Mouse (Mus musculus) midbrain, postnatal 0 days (tissue): ENCODE measurements around the gene Zfp687. TPM values are rescaled to one million over a fixed set of nuclear protein-coding genes. Genes with fewer than 3 reads are reported as not detected.

Experiments
- ATAC-seq: fragments of 200-750 bp; cut with Nextera tagmentation; 2 replicates; pipeline ENCODE4 v1.8.0; 2017; ENCODE audit warnings: moderate number of reproducible peaks, mild to moderate bottlenecking, moderate TSS enrichment, moderate library complexity; ENCODE audit not compliant: low FRiP score
- DNase-seq: peaks from one replicate; pipeline ENCODE4 v3.0.0-alpha.2; 2015; ENCODE audit warnings: low spot score
- H3K27ac ChIP-seq: fragments of 300-500 bp; sonication (generic); 2 replicates; pipeline ENCODE4 v1.5.1; 2014; ENCODE audit warnings: low read depth, mild to moderate bottlenecking, low read length, mixed read lengths
- H3K27me3 ChIP-seq: fragments of 300-500 bp; sonication (generic); 2 replicates; pipeline ENCODE4 v1.6.1; 2014; ENCODE audit warnings: low read length, control low read depth, mixed read lengths; ENCODE audit not compliant: insufficient read depth
- H3K36me3 ChIP-seq: fragments of 300-500 bp; sonication (generic); 2 replicates; pipeline ENCODE4 v1.6.1; 2014; ENCODE audit warnings: low read length, control low read depth, mixed read lengths; ENCODE audit not compliant: insufficient read depth
- H3K4me1 ChIP-seq: fragments of 300-500 bp; sonication (generic); 2 replicates; pipeline ENCODE4 v1.6.1; 2014; ENCODE audit warnings: mild to moderate bottlenecking, control low read depth, antibody characterized with exemption, low read length, mixed read lengths; ENCODE audit not compliant: insufficient read depth
- H3K4me2 ChIP-seq: fragments of 300-500 bp; sonication (generic); 2 replicates; pipeline ENCODE4 v1.6.1; 2014; ENCODE audit warnings: low read depth, mild to moderate bottlenecking, low read length, mixed read lengths; ENCODE audit not compliant: poor library complexity, severe bottlenecking
- H3K4me3 ChIP-seq: fragments of 300-500 bp; sonication (generic); 2 replicates; pipeline ENCODE4 v1.5.1; 2014; ENCODE audit warnings: low read depth, mild to moderate bottlenecking, low read length, moderate library complexity
- H3K9ac ChIP-seq: fragments of 300-500 bp; sonication (generic); replicated peaks from 2 replicates; pipeline ENCODE4 v1.6.1; 2014; ENCODE audit warnings: mild to moderate bottlenecking, low read length, moderate library complexity, mixed read lengths; ENCODE audit not compliant: poor library complexity, severe bottlenecking
- H3K9me3 ChIP-seq: fragments of 300-500 bp; sonication (generic); 2 replicates; pipeline ENCODE4 v1.6.1; 2016; ENCODE audit warnings: low read length, control low read depth
- CTCF ChIP-seq: IDR thresholded peaks from 2 replicates; pipeline ENCODE4 v1.5.1; 2016; ENCODE audit warnings: antibody characterized with exemption, mild to moderate bottlenecking
- WGBS: fragments of 180-500 bp; shearing (Covaris S2); extraction: QIAGEN DNeasy Blood & Tissue Kit; methylation state at CpG from one replicate; pipeline ENCODE4 v1.1.7; 2014; 5-methylcytosine and 5-hydroxymethylcytosine counted together
- microRNA-seq: library from miRNA; unstranded; fragments of <30 nt; microRNA quantifications from one replicate; pipeline ENCODE4, GENCODE M21; 2016; ENCODE audit warnings: borderline number of aligned reads
- polyA plus RNA-seq: library from polyadenylated mRNA; unstranded; fragments of >200 nt; fragmentation: Nextera tagmentation; extraction: Ambion mirVana; gene quantifications from 2 replicates; pipeline ENCODE4 v1.2.1, GENCODE M21; 2015
- total RNA-seq: library from RNA; depleted of rRNA; stranded (reverse); fragments of >200 nt; gene quantifications from 2 replicates; pipeline ENCODE4 v1.2.3, GENCODE M21; 2014; rRNA removed

The Zfp687 gene
- total and polyA plus RNA-seq, 2 experiments from 2014 or later = 15.6 to 30.0 TPM

DNA sequence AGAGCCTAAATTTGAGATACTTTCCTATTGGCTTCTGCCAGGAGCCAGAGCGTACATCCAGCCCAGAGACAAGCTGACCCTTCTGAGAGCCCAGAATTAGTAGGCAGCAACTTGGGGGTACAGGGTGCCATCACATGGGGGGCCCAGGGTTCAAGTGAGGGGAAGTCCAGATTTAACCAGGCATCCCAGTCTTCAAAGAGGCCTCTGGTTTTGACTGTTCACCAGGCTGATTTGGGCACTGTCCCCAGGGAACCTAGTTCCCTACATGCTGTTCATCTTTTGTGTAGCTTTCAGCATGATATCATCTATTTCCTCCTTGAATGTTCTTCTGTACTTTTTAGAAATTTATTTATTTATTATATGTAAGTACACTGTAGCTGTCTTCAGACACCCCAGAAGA, 50.3 kb downstream of the Zfp687 start:
- H3K4me1 ChIP-seq = no peaks in the 10 kb centered on the region
- no peak for DNase-seq
- no peak overlapping the region for H3K27ac ChIP-seq
- H3K9me3 ChIP-seq = no peaks in the 10 kb centered on the region
- TF ChIP-seq CTCF = no peak
- H3K9ac ChIP-seq = no peak overlapping the region
- H3K4me2 ChIP-seq = no peak overlapping the region
- 100% methylated on average over 1 of the region's 1 CpGs for WGBS
- H3K27me3 ChIP-seq = no peaks in the 10 kb centered on the region
- H3K4me3 ChIP-seq = no peak overlapping the region
- H3K36me3 ChIP-seq = no peaks in the 10 kb centered on the region
- ATAC-seq = no peak

- 39% methylated on average over 5 of the region's 5 CpGs for WGBS
- Histone ChIP-seq H3K27me3 (no peaks in the 10 kb centered on the region), H3K4me3 (no peak overlapping the region), H3K4me2 (no peak overlapping the region), H3K9me3 (no peaks in the 10 kb centered on the region), H3K27ac (no peak overlapping the region), H3K9ac (no peak overlapping the region), H3K4me1 (peaks cover 2% of the 10 kb centered on the region; the same call in 1 of the 2 replicates), H3K36me3 (peaks cover 35% of the 10 kb centered on the region)
- DNase-seq (peak; percentile 16), ATAC-seq (no peak)
- TF ChIP-seq CTCF = no peak
These were observed 54.9 kb downstream of the Zfp687 start for GRCm38 (mm10) chr3:94960322-94960721.

- H3K4me1 ChIP-seq = peaks cover 6% of the 10 kb centered on the region; the same call in 1 of the 2 replicates
- H3K4me2 ChIP-seq = no peak overlapping the region
- no peak overlapping the region for H3K4me3 ChIP-seq
- H3K27me3 ChIP-seq = no peaks in the 10 kb centered on the region
- peaks cover 35% of the 10 kb centered on the region for H3K36me3 ChIP-seq
- H3K9ac ChIP-seq = no peak overlapping the region
- TF ChIP-seq CTCF = no peak
- H3K9me3 ChIP-seq = no peaks in the 10 kb centered on the region
- DNase-seq = no peak
- 46% methylated on average over 8 of the region's 8 CpGs for WGBS
- no peak overlapping the region for H3K27ac ChIP-seq
- no peak for ATAC-seq
These were observed 55.4 kb downstream of the Zfp687 start for GRCm38 (mm10) chr3:94959871-94960270.

- H3K9me3 ChIP-seq = no peaks in the 10 kb centered on the region
- DNase-seq (no peak), ATAC-seq (no peak)
- H3K9ac ChIP-seq = no peak overlapping the region
- no peak overlapping the region for H3K4me2 ChIP-seq
- peaks cover 35% of the 10 kb centered on the region for H3K36me3 ChIP-seq
- H3K27ac ChIP-seq = no peak overlapping the region
- no peak overlapping the region for H3K4me3 ChIP-seq
- H3K27me3 ChIP-seq = no peaks in the 10 kb centered on the region
- peaks cover 7% of the 10 kb centered on the region; the same call in 1 of the 2 replicates for H3K4me1 ChIP-seq
- no peak for TF ChIP-seq CTCF
- 97% methylated on average over 8 of the region's 8 CpGs for WGBS
These were observed 57.0 kb downstream of the Zfp687 start for GRCm38 (mm10) chr3:94958295-94958694.

Small RNAs within 50 kb of the gene (microRNA-seq; reads per million reads assigned to microRNA genes)
- gene Mir7013 = 1.0 reads per million

Other genes starting within 250 kb of the Zfp687 start
- 11.6 and 13.6 TPM in 2 replicates for gene Cgn, start 229.0 kb downstream of the Zfp687 start, total RNA-seq
- 11.4 and 12.4 TPM in 2 replicates for gene Cgn, start 229.0 kb downstream of the Zfp687 start, polyA plus RNA-seq
- gene Pogz, start 177.9 kb downstream of the Zfp687 start, total RNA-seq = 42.5 and 59.9 TPM in 2 replicates
- 17.2 and 17.5 TPM in 2 replicates for gene Pogz, start 177.9 kb downstream of the Zfp687 start, polyA plus RNA-seq
- 270 and 309 TPM in 2 replicates for gene Psmb4, start 128.5 kb downstream of the Zfp687 start, total RNA-seq
- gene Psmb4, start 128.5 kb downstream of the Zfp687 start, polyA plus RNA-seq = 358 and 362 TPM in 2 replicates
- 17.7 and 19.8 TPM in 2 replicates for gene Selenbp1, start 82.4 kb downstream of the Zfp687 start, total RNA-seq
- gene Selenbp1, start 82.4 kb downstream of the Zfp687 start, polyA plus RNA-seq = 11.7 and 13.7 TPM in 2 replicates
- gene Rfx5, start 61.4 kb downstream of the Zfp687 start, total RNA-seq = 17.5 and 25.1 TPM in 2 replicates
- 6.0 and 6.9 TPM in 2 replicates for gene Rfx5, start 61.4 kb downstream of the Zfp687 start, polyA plus RNA-seq
- gene Pi4kb, start 40.7 kb downstream of the Zfp687 start, total RNA-seq = 55.0 and 60.7 TPM in 2 replicates
- gene Pi4kb, start 40.7 kb downstream of the Zfp687 start, polyA plus RNA-seq = 21.0 and 24.3 TPM in 2 replicates
- 179 and 200 TPM in 2 replicates for gene Psmd4, start 27.2 kb upstream of the Zfp687 start, total RNA-seq
- gene Psmd4, start 27.2 kb upstream of the Zfp687 start, polyA plus RNA-seq = 262 and 267 TPM in 2 replicates
- gene Pip5k1a, start 91.5 kb upstream of the Zfp687 start, total RNA-seq = 20.1 and 21.6 TPM in 2 replicates
- gene Pip5k1a, start 91.5 kb upstream of the Zfp687 start, polyA plus RNA-seq = 12.9 and 13.3 TPM in 2 replicates
- 69.6 and 84.7 TPM in 2 replicates for gene Vps72, start 95.6 kb upstream of the Zfp687 start, total RNA-seq
- 131 and 136 TPM in 2 replicates for gene Vps72, start 95.6 kb upstream of the Zfp687 start, polyA plus RNA-seq
- gene Tmod4, start 109.0 kb upstream of the Zfp687 start, total RNA-seq = not detected in 2 replicates
- gene Tmod4, start 109.0 kb upstream of the Zfp687 start, polyA plus RNA-seq = 0.41 and 0.49 TPM in 2 replicates
- 47.6 and 60.4 TPM in 2 replicates for gene Scnm1, start 118.6 kb upstream of the Zfp687 start, total RNA-seq
- 69.6 and 82.7 TPM in 2 replicates for gene Scnm1, start 118.6 kb upstream of the Zfp687 start, polyA plus RNA-seq
- 35.3 and 42.2 TPM in 2 replicates for gene Lysmd1, start 118.6 kb upstream of the Zfp687 start, total RNA-seq
- 50.9 and 51.9 TPM in 2 replicates for gene Lysmd1, start 118.6 kb upstream of the Zfp687 start, polyA plus RNA-seq
- gene Tnfaip8l2, start 126.9 kb upstream of the Zfp687 start, total RNA-seq = 0.93 and 1.2 TPM in 2 replicates
- gene Tnfaip8l2, start 126.9 kb upstream of the Zfp687 start, polyA plus RNA-seq = 2.2 and 2.8 TPM in 2 replicates
- 126 and 148 TPM in 2 replicates for gene Sema6c, start 145.0 kb upstream of the Zfp687 start, total RNA-seq
- 17.1 and 18.4 TPM in 2 replicates for gene Sema6c, start 145.0 kb upstream of the Zfp687 start, polyA plus RNA-seq
- gene Gabpb2, start 202.5 kb upstream of the Zfp687 start, total RNA-seq = 6.5 and 7.6 TPM in 2 replicates
- gene Gabpb2, start 202.5 kb upstream of the Zfp687 start, polyA plus RNA-seq = 1.5 and 1.6 TPM in 2 replicates
- 35.0 and 54.7 TPM in 2 replicates for gene Cdc42se1, start 213.3 kb upstream of the Zfp687 start, total RNA-seq
- 40.9 and 41.4 TPM in 2 replicates for gene Cdc42se1, start 213.3 kb upstream of the Zfp687 start, polyA plus RNA-seq
- gene Mllt11, start 216.7 kb upstream of the Zfp687 start, total RNA-seq = 301 and 367 TPM in 2 replicates
- gene Mllt11, start 216.7 kb upstream of the Zfp687 start, polyA plus RNA-seq = 738 and 774 TPM in 2 replicates
- 0.24 and 0.49 TPM in 2 replicates for gene Gm128, start 226.2 kb upstream of the Zfp687 start, total RNA-seq
- gene Gm128, start 226.2 kb upstream of the Zfp687 start, polyA plus RNA-seq = 0.19 and 0.27 TPM in 2 replicates
- not detected in 2 replicates for gene Bnipl, start 235.7 kb upstream of the Zfp687 start, total RNA-seq
- gene Bnipl, start 235.7 kb upstream of the Zfp687 start, polyA plus RNA-seq = not detected in 2 replicates